Mouse (Mus musculus) kidney, postnatal 4 days (tissue): ENCODE results near the gene Tpm3.
"Not testable (repeated sequence)": the region's sequence is repeated elsewhere in the genome, so short reads cannot be mapped to it uniquely, and the experiment has no call there.

Experiments used
- DNase-seq, 2 experiments: peaks; one replicate each; pipeline ENCODE4 v3.0.0; 2021; ENCODE audit warnings: mixed read lengths in 2 of 2

The Tpm3 gene

GRCm38 (mm10) chr3:90084790-90085189 is 12.3 kb downstream of the Tpm3 start:
- DNase-seq: peak in 1 of 2 experiments; percentile 25

- DNase-seq: no peak
Observed at GRCm38 (mm10) chr3:90085281-90085680, 12.8 kb downstream of the Tpm3 start.

GRCm38 (mm10) chr3:90086068-90086467 is 13.6 kb downstream of the Tpm3 start:
- DNase-seq: no peak

- DNase-seq: no peak
Observed at GRCm38 (mm10) chr3:90088617-90089016, 16.2 kb downstream of the Tpm3 start.

- DNase-seq: no peak
Observed at GRCm38 (mm10) chr3:90090892-90091291, 18.4 kb downstream of the Tpm3 start.

GRCm38 (mm10) chr3:90094453-90094852 is 22.0 kb downstream of the Tpm3 start:
- no peak for DNase-seq

- no peak for DNase-seq
Observed at GRCm38 (mm10) chr3:90097928-90098327, 25.5 kb downstream of the Tpm3 start.

- DNase-seq: no peak
Observed at GRCm38 (mm10) chr3:90101010-90101409, 28.6 kb downstream of the Tpm3 start.

- no peak for DNase-seq
Observed at GRCm38 (mm10) chr3:90101673-90102072, 29.2 kb downstream of the Tpm3 start.

- no peak for DNase-seq
Observed at GRCm38 (mm10) chr3:90102239-90102638, 29.8 kb downstream of the Tpm3 start.

- DNase-seq: no peak
Observed at GRCm38 (mm10) chr3:90103176-90103575, 30.7 kb downstream of the Tpm3 start.

GRCm38 (mm10) chr3:90103938-90104337 is 31.5 kb downstream of the Tpm3 start, which contains the start of gene Nup210l:
Gene Nup210l (plus strand): TSS chr3:90104132.
- no peak for DNase-seq

- no peak for DNase-seq
Observed at GRCm38 (mm10) chr3:90111706-90112105, 39.3 kb downstream of the Tpm3 start.

GRCm38 (mm10) chr3:90114342-90114741 is 41.9 kb downstream of the Tpm3 start:
- DNase-seq: peak; percentile 34 to 35

GRCm38 (mm10) chr3:90115526-90115925 is 43.1 kb downstream of the Tpm3 start:
- DNase-seq: peak in 1 of 2 experiments; percentile 27

- no peak for DNase-seq
Observed at GRCm38 (mm10) chr3:90118132-90118790, 45.8 kb downstream of the Tpm3 start.

- DNase-seq: not testable (repeated sequence)
Observed at GRCm38 (mm10) chr3:90122036-90122435, 49.6 kb downstream of the Tpm3 start.

- DNase-seq: no peak
Observed at GRCm38 (mm10) chr3:90125710-90126109, 53.3 kb downstream of the Tpm3 start.

GRCm38 (mm10) chr3:90127881-90128280 is 55.4 kb downstream of the Tpm3 start:
- no peak for DNase-seq

- DNase-seq: no peak
Observed at GRCm38 (mm10) chr3:90132745-90133144, 60.3 kb downstream of the Tpm3 start.

GRCm38 (mm10) chr3:90133331-90133730 is 60.9 kb downstream of the Tpm3 start:
- no peak for DNase-seq

GRCm38 (mm10) chr3:90134483-90134882 is 62.0 kb downstream of the Tpm3 start:
- DNase-seq: peak in 1 of 2 experiments; percentile 13

- DNase-seq: no peak
Observed at GRCm38 (mm10) chr3:90134993-90135392, 62.5 kb downstream of the Tpm3 start.

GRCm38 (mm10) chr3:90136660-90137059 is 64.2 kb downstream of the Tpm3 start:
- DNase-seq: peak; percentile 35 to 62

GRCm38 (mm10) chr3:90137606-90138005 is 65.2 kb downstream of the Tpm3 start:
- DNase-seq: no peak
